Mouse (Mus musculus): Measurements from ENCODE around the gene Spc25.

DNA sequence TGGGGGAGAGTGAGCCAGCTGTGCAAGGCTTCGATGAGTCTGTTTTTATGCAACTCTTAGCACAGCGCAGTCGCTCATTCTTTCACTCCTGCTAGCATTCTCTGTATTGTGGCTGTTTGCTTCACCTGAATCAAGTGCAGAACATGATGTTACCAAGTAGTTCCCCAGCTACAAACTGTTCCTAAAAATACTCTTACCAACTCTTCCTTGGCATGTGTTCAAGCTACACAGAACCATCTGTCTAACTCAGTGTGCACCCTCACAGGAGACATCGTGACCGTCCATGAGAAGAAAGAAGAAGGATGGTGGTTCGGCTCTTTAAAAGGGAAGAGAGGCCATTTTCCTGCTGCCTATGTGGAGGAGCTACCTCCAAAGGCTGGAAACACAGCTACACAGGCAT is 17.3 kb downstream of the Spc25 start:
- no peak for TF ChIP-seq POLR2A (IDR thresholded peaks at IDR 0.05; ENCODE audit: insufficient read depth, low read depth, low read length)
- no peak for TF ChIP-seq CTCF (IDR thresholded peaks at IDR 0.05; ENCODE audit: insufficient read depth, low read depth, low read length)
